ENCODE assay signal across 12 mouse cellular contexts in genomic region chr15:83009532-83009931, GRCm38 (mm10). TPM values are rescaled to one million over a fixed set of nuclear protein-coding genes. Genes with fewer than 3 reads are reported as not detected.
DNase-seq lines count a peak whose midpoint lies in the region; ATAC-seq and TF ChIP-seq lines count a peak whose summit lies in the region.
"Had no signal": no experiment of that assay in that cellular context is flagged by ENCODE, and none has a peak within 500 bp of the region (broad histone marks: within the 10 kb centered on the region; RNA-seq: fewer than 3 reads in every experiment).

No protein-coding gene starts in this region.

- H3K27ac ChIP-seq in heart, embryonic 13.5 days (replicated peaks) = no peak overlapping the region
- H3K27ac ChIP-seq in small intestine, adult 2 months (ENCODE audit: insufficient read depth, low read depth, low read length) = peak overlapping the region; percentile 77
- no peak overlapping the region for H3K27ac ChIP-seq in stomach, postnatal 0 days (replicated peaks)
- H3K27ac ChIP-seq: limb, embryonic 12.5 days had no signal

- WGBS in heart, embryonic 13.5 days = 74% methylated on average over 6 of the region's 6 CpGs
- 61% methylated on average over 6 of the region's 6 CpGs for WGBS in small intestine, adult 2 months
- WGBS in stomach, postnatal 0 days = 86% methylated on average over 6 of the region's 6 CpGs

- TF ChIP-seq EP300 in stomach, postnatal 0 days (optimal IDR thresholded peaks at IDR 0.05) = no peak

- DNase-seq in heart, postnatal 4 days = no peak
- DNase-seq in spleen, postnatal 36 days (ENCODE audit: low spot score in 2 of 2) = peak; percentile 69 to 72
- no peak for DNase-seq in spleen, postnatal 10 days (ENCODE audit: low spot score in 2 of 2)
- DNase-seq in stomach, postnatal 0 days (ENCODE audit: low spot score) = no peak
- no peak for DNase-seq in adrenal gland, adult (ENCODE audit: inconsistent age in 2 of 2, low spot score in 1 of 2)
- DNase-seq: kidney, adult 18-20 months; midbrain, embryonic 14.5 days; right cerebral cortex, postnatal 4 days had no signal

- TF ChIP-seq POLR2A in small intestine, adult 2 months (IDR thresholded peaks at IDR 0.05; ENCODE audit: low read depth, low read length) = no peak

- no peaks in the 10 kb centered on the region for H3K9me3 ChIP-seq in heart, embryonic 13.5 days
- no peaks in the 10 kb centered on the region for H3K9me3 ChIP-seq in stomach, postnatal 0 days (ENCODE audit: control insufficient read depth, low read length)
- H3K9me3 ChIP-seq: limb, embryonic 12.5 days had no signal

- H3K4me2 ChIP-seq in heart, embryonic 13.5 days = no peak overlapping the region
- H3K4me2 ChIP-seq in stomach, postnatal 0 days (replicated peaks; ENCODE audit: low read depth) = no peak overlapping the region
- H3K4me2 ChIP-seq: limb, embryonic 12.5 days had no signal

- H3K4me3 ChIP-seq in heart, embryonic 13.5 days = no peak overlapping the region
- H3K4me3 ChIP-seq in small intestine, adult 2 months (ENCODE audit: low read depth, low read length) = no peak overlapping the region
- H3K4me3 ChIP-seq in stomach, postnatal 0 days (ENCODE audit: low read depth, low read length) = no peak overlapping the region
- H3K4me3 ChIP-seq: limb, embryonic 12.5 days had no signal

- no peaks in the 10 kb centered on the region for H3K36me3 ChIP-seq in heart, embryonic 13.5 days
- no peaks in the 10 kb centered on the region for H3K36me3 ChIP-seq in small intestine, adult 2 months (ENCODE audit: control insufficient read depth, insufficient read depth, low read length)
- no peaks in the 10 kb centered on the region for H3K36me3 ChIP-seq in stomach, postnatal 0 days (ENCODE audit: control insufficient read depth, insufficient read depth, low read length)
- H3K36me3 ChIP-seq: limb, embryonic 12.5 days had no signal

- H3K27me3 ChIP-seq in heart, embryonic 13.5 days (replicated peaks) = peaks cover 33% of the 10 kb centered on the region
- no peaks in the 10 kb centered on the region for H3K27me3 ChIP-seq in small intestine, adult 2 months (ENCODE audit: control insufficient read depth, insufficient read depth, low read length)
- H3K27me3 ChIP-seq in stomach, postnatal 0 days (ENCODE audit: control insufficient read depth, insufficient read depth, low read length) = no peaks in the 10 kb centered on the region

- H3K4me1 ChIP-seq in heart, embryonic 13.5 days = peaks cover 50% of the 10 kb centered on the region
- H3K4me1 ChIP-seq in small intestine, adult 2 months (ENCODE audit: control insufficient read depth, insufficient read depth, insufficient read length, low read length) = peaks cover 9% of the 10 kb centered on the region
- no peaks in the 10 kb centered on the region for H3K4me1 ChIP-seq in stomach, postnatal 0 days (replicated peaks; ENCODE audit: control insufficient read depth, insufficient read depth)

- TF ChIP-seq CTCF in small intestine, adult 2 months (IDR thresholded peaks at IDR 0.05; ENCODE audit: extremely low read depth, insufficient read length, insufficient replicate concordance, low read depth, low read length) = no peak
- no peak for TF ChIP-seq CTCF in stomach, postnatal 0 days (IDR thresholded peaks at IDR 0.05; ENCODE audit: low read depth)

- peak overlapping the region; percentile 14; the same call in 1 of the 2 replicates for H3K9ac ChIP-seq in heart, embryonic 13.5 days
- no peak overlapping the region for H3K9ac ChIP-seq in stomach, postnatal 0 days (ENCODE audit: low read length)
- H3K9ac ChIP-seq: limb, embryonic 12.5 days had no signal

- no peak for ATAC-seq in heart, embryonic 13.5 days (ENCODE audit: extremely low read depth, insufficient number of reproducible peaks, low FRiP score, low TSS enrichment)
- ATAC-seq in hematopoietic stem cell, adult 5-6 weeks (replicated peaks in 1 of 2; ENCODE audit: insufficient read depth in 1 of 2, low FRiP score in 2 of 2, low TSS enrichment in 1 of 2, low read depth in 1 of 2, poor library complexity in 2 of 2, severe bottlenecking in 2 of 2) = peak; percentile 57 to 85; a peak in 2 of 4 replicates
- no peak for ATAC-seq in stomach, postnatal 0 days (ENCODE audit: low FRiP score, low TSS enrichment)

RNA-seq across cellular contexts. Expression of gene Tcf20, which starts 21.9 kb away (rescaled TPM):
- polyA plus RNA-seq in heart, embryonic 13.5 days (2015; fragmentation: Nextera tagmentation; extraction: Ambion mirVana) = 4.6 and 4.8 TPM in 2 replicates
- total RNA-seq in heart, postnatal 4 days (2021) = 10 to 100 TPM; 71.1 to 78.7 TPM
- total RNA-seq in hematopoietic stem cell, adult 5-6 weeks (2017) = 113 and 129 TPM in 2 replicates
- polyA plus RNA-seq in small intestine, adult 2 months (2012; rRNA removed) = 8.3 and 20.0 TPM in 2 replicates
- 3.6 and 3.7 TPM in 2 replicates for polyA plus RNA-seq in stomach, postnatal 0 days (2015; fragmentation: Nextera tagmentation; extraction: Ambion mirVana)

RNA-seq across cellular contexts. Expression of gene Nfam1, which starts 23.6 kb away (rescaled TPM):
- polyA plus RNA-seq in heart, embryonic 13.5 days (2015; fragmentation: Nextera tagmentation; extraction: Ambion mirVana) = 2.0 and 2.1 TPM in 2 replicates
- total RNA-seq in heart, postnatal 4 days (2021) = 1 to 10 TPM in 1 of 2 experiments, under 1 TPM in 1; 0.98 to 1.4 TPM
- total RNA-seq in hematopoietic stem cell, adult 5-6 weeks (2017) = 19.2 and 41.0 TPM in 2 replicates
- polyA plus RNA-seq in small intestine, adult 2 months (2012; rRNA removed) = 2.1 TPM in 2 replicates
- 1.3 and 1.4 TPM in 2 replicates for polyA plus RNA-seq in stomach, postnatal 0 days (2015; fragmentation: Nextera tagmentation; extraction: Ambion mirVana)

Comparison
In these comparisons a context has a peak if more than half of its experiments do, and no peak if none do; other contexts are left out.
1. DNase-seq: peak in spleen, postnatal 36 days (2 of 2); none in heart, postnatal 4 days (single experiment), spleen, postnatal 10 days (0 of 2), stomach, postnatal 0 days (single experiment) and adrenal gland, adult (0 of 2).
2. ATAC-seq: peak in hematopoietic stem cell, adult 5-6 weeks (2 of 2); none in heart, embryonic 13.5 days (single experiment) and stomach, postnatal 0 days (single experiment).